21 mouse cellular contexts compared by ENCODE assay signal in genomic region chr8:127262026-127262425, GRCm38 (mm10).
"Had no signal": no experiment of that assay in that cellular context is flagged by ENCODE, and none has a peak within 500 bp of the region (broad histone marks: within the 10 kb centered on the region; RNA-seq: fewer than 3 reads in every experiment).

No protein-coding gene starts in this region.

- H3K27ac ChIP-seq: heart, embryonic 10.5 days; hindbrain, embryonic 15.5 days; hindbrain, postnatal 0 days; kidney, embryonic 15.5 days; limb, embryonic 13.5 days; limb, embryonic 15.5 days; liver, embryonic 12.5 days; liver, embryonic 14.5 days had no signal

- H3K9ac ChIP-seq: forebrain, postnatal 0 days; heart, embryonic 12.5 days; hindbrain, embryonic 15.5 days; kidney, embryonic 15.5 days; limb, embryonic 13.5 days; limb, embryonic 15.5 days; liver, embryonic 12.5 days; liver, embryonic 14.5 days had no signal

- ATAC-seq: forebrain, postnatal 0 days; hindbrain, postnatal 0 days; intestine, embryonic 16.5 days; liver, embryonic 12.5 days had no signal

- H3K9me3 ChIP-seq: heart, embryonic 10.5 days; hindbrain, embryonic 15.5 days; kidney, embryonic 15.5 days; limb, embryonic 13.5 days; limb, embryonic 15.5 days; liver, embryonic 12.5 days had no signal

- H3K4me3 ChIP-seq: heart, embryonic 10.5 days; heart, embryonic 12.5 days; hindbrain, embryonic 15.5 days; kidney, embryonic 15.5 days; limb, embryonic 13.5 days; limb, embryonic 15.5 days; liver, embryonic 12.5 days had no signal

- H3K4me1 ChIP-seq: liver, embryonic 12.5 days had no signal

- DNase-seq: forebrain, postnatal 0 days; gastrocnemius, postnatal 14 days; gastrocnemius, postnatal 36 days; heart, postnatal 10 days; heart, postnatal 36 days; kidney, adult 11 months; kidney, adult 8-10 months; kidney, postnatal 14 days; layer of hippocampus, adult 9-11 months; layer of hippocampus, postnatal 36 days; left cerebral cortex, postnatal 4 days had no signal

- H3K27me3 ChIP-seq: heart, embryonic 12.5 days; hindbrain, embryonic 15.5 days; kidney, embryonic 15.5 days; limb, embryonic 13.5 days; limb, embryonic 15.5 days; liver, embryonic 12.5 days had no signal

- H3K36me3 ChIP-seq: heart, embryonic 10.5 days; heart, embryonic 12.5 days; hindbrain, embryonic 15.5 days; kidney, embryonic 15.5 days; limb, embryonic 13.5 days; limb, embryonic 15.5 days; liver, embryonic 12.5 days had no signal

- H3K4me2 ChIP-seq: heart, embryonic 12.5 days; hindbrain, embryonic 15.5 days; kidney, embryonic 15.5 days; limb, embryonic 13.5 days; limb, embryonic 15.5 days; liver, embryonic 12.5 days had no signal
